Mouse (Mus musculus) MEL (cell line): Measurements from ENCODE around the gene Trim2. TPM values are rescaled to one million over a fixed set of nuclear protein-coding genes. Genes with fewer than 3 reads are reported as not detected.

Experiments used
- DNase-seq: peaks from one replicate; pipeline ENCODE4 v3.0.0; 2011; ENCODE audit warnings: low read depth, low spot score
- H3K27ac ChIP-seq: 2 replicates; pipeline ENCODE4 v1.5.1; 2012; ENCODE audit warnings: low read depth, mild to moderate bottlenecking, control low read depth, low read length, moderate library complexity; ENCODE audit not compliant: control insufficient read depth
- H3K27me3 ChIP-seq, 2 experiments: fragments of 150-350 bp in 1 of 2; sonication (generic) in 1 of 2; 2 replicates each; pipeline ENCODE4 v1.6.1; 2012; ENCODE audit warnings: low read length in 2 of 2, mild to moderate bottlenecking in 2 of 2, improper control_type of control experiment in 1 of 2, moderate library complexity in 1 of 2; ENCODE audit not compliant: insufficient read depth in 2 of 2, control insufficient read depth in 1 of 2
- H3K36me3 ChIP-seq, 2 experiments: 2 replicates each; pipeline ENCODE4 v1.6.1; 2012 to 2014; ENCODE audit warnings: low read length in 2 of 2, improper control_type of control experiment in 1 of 2, inconsistent platforms in 1 of 2, mild to moderate bottlenecking in 1 of 2; ENCODE audit not compliant: insufficient read depth in 2 of 2, control insufficient read depth in 1 of 2
- H3K4me1 ChIP-seq, 2 experiments: fragments of 150-350 bp in 1 of 2; sonication (generic) in 1 of 2; 2 replicates each; pipeline ENCODE4 v1.6.1; 2012; ENCODE audit warnings: low read length in 2 of 2, improper control_type of control experiment in 1 of 2, mild to moderate bottlenecking in 1 of 2; ENCODE audit not compliant: insufficient read depth in 2 of 2, control insufficient read depth in 1 of 2
- H3K4me3 ChIP-seq, 2 experiments: fragments of 150-350 bp in 1 of 2; sonication (generic) in 1 of 2; 2 replicates each; pipeline ENCODE4 v1.5.1; 2012; ENCODE audit warnings: low read depth in 2 of 2, low read length in 2 of 2, mild to moderate bottlenecking in 2 of 2, moderate library complexity in 2 of 2, control low read depth in 1 of 2, improper control_type of control experiment in 1 of 2; ENCODE audit not compliant: control insufficient read depth in 1 of 2, insufficient read depth in 1 of 2
- H3K79me2 ChIP-seq: 2 replicates; pipeline ENCODE4 v1.6.1; 2012; ENCODE audit warnings: mild to moderate bottlenecking, low read length, moderate library complexity; ENCODE audit not compliant: control insufficient read depth, poor library complexity, insufficient read depth
- H3K9ac ChIP-seq: 2 replicates; pipeline ENCODE4 v1.6.1; 2012; ENCODE audit warnings: low read depth, mild to moderate bottlenecking, control low read depth, low read length, moderate library complexity; ENCODE audit not compliant: control insufficient read depth, poor library complexity, severe bottlenecking
- H3K9me3 ChIP-seq: fragments of 150-350 bp; sonication (generic); replicated peaks from 2 replicates; pipeline ENCODE4 v1.6.1; 2012; ENCODE audit warnings: mild to moderate bottlenecking, low read length, improper control_type of control experiment, moderate library complexity; ENCODE audit not compliant: insufficient read depth
- BHLHE40 ChIP-seq: IDR thresholded peaks from 2 replicates; pipeline ENCODE4 v1.6.1; 2012; ENCODE audit warnings: low read depth, mild to moderate bottlenecking, inconsistent platforms, low read length, improper control_type of control experiment, borderline replicate concordance
- CHD2 ChIP-seq: IDR thresholded peaks from 2 replicates; pipeline ENCODE4 v1.6.1; 2011; ENCODE audit warnings: low read length, improper control_type of control experiment
- E2F4 ChIP-seq: IDR thresholded peaks from 2 replicates; pipeline ENCODE4 v1.6.1; 2011; ENCODE audit warnings: low read depth, low read length, improper control_type of control experiment, borderline replicate concordance
- GATA1 ChIP-seq: IDR thresholded peaks from 2 replicates; pipeline ENCODE4 v1.6.1; 2011; ENCODE audit warnings: low read depth, low read length, improper control_type of control experiment
- JUND ChIP-seq: IDR thresholded peaks from 2 replicates; pipeline ENCODE4 v1.6.1; 2011; ENCODE audit warnings: low read depth, mild to moderate bottlenecking, improper control_type of control experiment, low read length
- KAT2A ChIP-seq: conservative IDR thresholded peaks from 2 replicates; pipeline ENCODE4 v1.6.1; 2012; ENCODE audit warnings: low read depth, low read length, improper control_type of control experiment, inconsistent platforms
- MAX ChIP-seq: IDR thresholded peaks from 2 replicates; pipeline ENCODE4 v1.6.1; 2011; ENCODE audit warnings: low read length, improper control_type of control experiment
- MAZ ChIP-seq: IDR thresholded peaks from 2 replicates; pipeline ENCODE4 v1.6.1; 2012; ENCODE audit warnings: low read depth, mild to moderate bottlenecking, inconsistent platforms, low read length, improper control_type of control experiment
- MXI1 ChIP-seq: IDR thresholded peaks from 2 replicates; pipeline ENCODE4 v1.6.1; 2011; ENCODE audit warnings: mild to moderate bottlenecking, low read depth, low read length, improper control_type of control experiment
- MYB ChIP-seq: IDR thresholded peaks from 2 replicates; pipeline ENCODE4 v1.6.1; 2011; ENCODE audit warnings: mild to moderate bottlenecking, low read depth, low read length, improper control_type of control experiment
- MYC ChIP-seq: IDR thresholded peaks from 2 replicates; pipeline ENCODE4 v1.6.1; 2011; ENCODE audit warnings: low read depth, mild to moderate bottlenecking, low read length, improper control_type of control experiment, moderate library complexity
- POLR2A ChIP-seq, 2 experiments: IDR thresholded peaks; 2 replicates each; pipeline ENCODE4 v1.6.1; 2011 to 2012; ENCODE audit warnings: low read length in 2 of 2, mild to moderate bottlenecking in 2 of 2, control low read depth in 1 of 2, improper control_type of control experiment in 1 of 2, low read depth in 1 of 2, moderate library complexity in 1 of 2; ENCODE audit not compliant: control insufficient read depth in 1 of 2, insufficient read depth in 1 of 2, poor library complexity in 1 of 2
- POLR2AphosphoS2 ChIP-seq: IDR thresholded peaks from 2 replicates; pipeline ENCODE4 v1.6.1; 2011; ENCODE audit warnings: low read length, improper control_type of control experiment
- POLR2AphosphoS5 ChIP-seq: IDR thresholded peaks from 2 replicates; pipeline ENCODE4 v1.6.1; 2012; ENCODE audit warnings: low read depth, borderline replicate concordance, mild to moderate bottlenecking, inconsistent platforms, low read length, moderate library complexity, mixed read lengths
- RAD21 ChIP-seq: IDR thresholded peaks from 2 replicates; pipeline ENCODE4 v1.6.1; 2011; ENCODE audit warnings: mild to moderate bottlenecking, low read depth, low read length, improper control_type of control experiment
- RCOR1 ChIP-seq: IDR thresholded peaks from 2 replicates; pipeline ENCODE4 v1.6.1; 2012; ENCODE audit warnings: low read depth, mild to moderate bottlenecking, inconsistent platforms, low read length, improper control_type of control experiment
- SIN3A ChIP-seq: IDR thresholded peaks from 2 replicates; pipeline ENCODE4 v1.6.1; 2012; ENCODE audit warnings: low read length, improper control_type of control experiment, inconsistent platforms
- SMC3 ChIP-seq: IDR thresholded peaks from 2 replicates; pipeline ENCODE4 v1.6.1; 2011; ENCODE audit warnings: low read depth, low read length, improper control_type of control experiment
- TAL1 ChIP-seq: IDR thresholded peaks from 2 replicates; pipeline ENCODE4 v1.6.1; 2012; ENCODE audit warnings: mild to moderate bottlenecking, inconsistent platforms, low read length, moderate library complexity, mixed read lengths
- ZNF384 ChIP-seq: IDR thresholded peaks from 2 replicates; pipeline ENCODE4 v1.6.1; 2012; ENCODE audit warnings: low read depth, mild to moderate bottlenecking, inconsistent platforms, low read length, improper control_type of control experiment
- polyA plus RNA-seq, 2 experiments: library from polyadenylated mRNA; stranded (reverse) in 1 of 2; unstranded in 1 of 2; fragments of >175 nt in 1 of 2; fragments of >200 nt in 1 of 2; gene quantifications; 2 replicates each; pipeline versions ENCODE4 v1.2.1 to v1.2.4; 2012; ENCODE audit warnings: low replicate concordance in 2 of 2, low read depth in 1 of 2; ENCODE audit not compliant: insufficient read length in 2 of 2, insufficient read depth in 1 of 2, missing spikeins in 1 of 2
- total RNA-seq: library from RNA; depleted of rRNA; stranded (reverse); fragments of 300-350 nt; gene quantifications from 2 replicates; pipeline ENCODE4 v1.2.3, GENCODE M21; 2012

Gene Trim2
- total and polyA plus RNA-seq, 3 experiments, result 1.7 to 4.4 TPM; not detected in 1

DNA sequence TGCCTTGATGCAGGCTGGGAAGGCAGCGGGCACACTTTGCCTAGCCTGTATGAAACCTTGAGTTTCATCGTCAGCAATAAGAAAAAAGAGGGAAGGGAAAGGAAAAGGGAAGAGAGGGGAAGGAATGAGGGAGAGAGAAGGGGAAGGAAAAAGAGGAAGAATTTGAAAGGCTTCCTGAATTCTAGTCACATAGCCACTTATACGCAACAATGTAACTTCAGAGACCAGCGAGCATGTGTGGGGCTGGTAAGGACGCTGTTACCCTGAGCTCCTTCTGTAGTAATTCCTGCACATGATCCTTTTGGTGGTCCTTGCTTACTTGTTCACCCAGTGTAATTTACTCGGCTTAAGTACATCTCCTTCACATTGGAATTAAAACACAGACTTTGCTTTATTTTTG, 137.7 kb downstream of the Trim2 start:
- no peaks in the 10 kb centered on the region for H3K36me3 ChIP-seq
- no peaks in the 10 kb centered on the region for H3K9me3 ChIP-seq
- H3K4me1 ChIP-seq, result no peaks in the 10 kb centered on the region
- H3K27me3 ChIP-seq, result no peaks in the 10 kb centered on the region
- H3K27ac ChIP-seq, result no peak overlapping the region
- H3K9ac ChIP-seq, result no peak overlapping the region
- H3K4me3 ChIP-seq, result no peak overlapping the region
- no peak for DNase-seq
- TF ChIP-seq MYB (no peak), CHD2 (no peak), MYC (no peak), POLR2AphosphoS2 (no peak), ZNF384 (no peak), POLR2A (IDR thresholded peaks at IDR 0.05; ENCODE audit: control insufficient read depth in 1 of 2, insufficient read depth in 1 of 2, low read depth in 1 of 2, low read length in 2 of 2, poor library complexity in 1 of 2) (no peak), SIN3A (no peak), E2F4 (no peak), MXI1 (no peak), GATA1 (no peak), RCOR1 (no peak), JUND (no peak)
- no peaks in the 10 kb centered on the region for H3K79me2 ChIP-seq

- TF ChIP-seq POLR2AphosphoS5 (no peak), KAT2A (no peak), RAD21 (no peak), BHLHE40 (no peak), TAL1 (no peak), MAZ (no peak), MAX (no peak), SMC3 (no peak)
Observed at GRCm38 (mm10) chr3:84166073-84166472, 140.6 kb downstream of the Trim2 start.

More at GRCm38 (mm10) chr3:84166073-84166472, 140.6 kb downstream of the Trim2 start:
- no peaks in the 10 kb centered on the region for H3K36me3 ChIP-seq
- no peak for DNase-seq
- H3K27me3 ChIP-seq, result no peaks in the 10 kb centered on the region
- H3K9me3 ChIP-seq, result no peaks in the 10 kb centered on the region
- no peak overlapping the region for H3K4me3 ChIP-seq
- H3K79me2 ChIP-seq, result no peaks in the 10 kb centered on the region
- H3K4me1 ChIP-seq, result no peaks in the 10 kb centered on the region
- no peak overlapping the region for H3K27ac ChIP-seq
- no peak overlapping the region for H3K9ac ChIP-seq
